Mouse (Mus musculus) hindbrain, embryonic 15.5 days (tissue): Measurements from ENCODE around the gene Ercc1. TPM values are rescaled to one million over a fixed set of nuclear protein-coding genes. Genes with fewer than 3 reads are reported as not detected.

Experiments used
- ATAC-seq: fragments of 200-750 bp; cut with Nextera tagmentation; 2 replicates; pipeline ENCODE4 v1.8.0; 2017; ENCODE audit warnings: low read depth, moderate number of reproducible peaks, moderate TSS enrichment; ENCODE audit not compliant: low FRiP score
- H3K27ac ChIP-seq: fragments of 300-500 bp; sonication (generic); replicated peaks from 2 replicates; pipeline ENCODE4 v1.5.1; 2015; ENCODE audit warnings: mild to moderate bottlenecking, inconsistent platforms
- H3K27me3 ChIP-seq: fragments of 300-500 bp; sonication (generic); 2 replicates; pipeline ENCODE4 v1.6.1; 2015; ENCODE audit warnings: control low read depth, inconsistent platforms
- H3K36me3 ChIP-seq: fragments of 300-500 bp; sonication (generic); 2 replicates; pipeline ENCODE4 v1.6.1; 2015; ENCODE audit warnings: control low read depth, inconsistent platforms
- H3K4me1 ChIP-seq: fragments of 300-500 bp; sonication (generic); replicated peaks from 2 replicates; pipeline ENCODE4 v1.6.1; 2015; ENCODE audit warnings: control low read depth, inconsistent platforms
- H3K4me2 ChIP-seq: fragments of 300-500 bp; sonication (generic); 2 replicates; pipeline ENCODE4 v1.6.1; 2015; ENCODE audit warnings: moderate library complexity, mild to moderate bottlenecking, inconsistent platforms
- H3K4me3 ChIP-seq: fragments of 300-500 bp; sonication (generic); 2 replicates; pipeline ENCODE4 v1.5.1; 2015; ENCODE audit warnings: mild to moderate bottlenecking, inconsistent platforms
- H3K9ac ChIP-seq: fragments of 300-500 bp; sonication (generic); 2 replicates; pipeline ENCODE4 v1.6.1; 2015; ENCODE audit warnings: inconsistent platforms
- H3K9me3 ChIP-seq: fragments of 300-500 bp; sonication (generic); 2 replicates; pipeline ENCODE4 v1.6.1; 2016; ENCODE audit warnings: control low read depth, inconsistent platforms
- WGBS: fragments of 180-500 bp; shearing (Covaris S2); methylation state at CpG from one replicate; pipeline ENCODE4 v1.1.7; 2015; 5-methylcytosine and 5-hydroxymethylcytosine counted together
- polyA plus RNA-seq: library from polyadenylated mRNA; unstranded; fragments of >200 nt; fragmentation: Nextera tagmentation; extraction: Ambion mirVana; gene quantifications from 2 replicates; pipeline ENCODE4 v1.2.1, GENCODE M21; 2015

The Ercc1 gene
- polyA plus RNA-seq, 1 experiment from 2014 or later, result 84.8 TPM

- peaks cover 53% of the 10 kb centered on the region for H3K27me3 ChIP-seq
- no peaks in the 10 kb centered on the region for H3K9me3 ChIP-seq
- H3K4me3 ChIP-seq, result peak overlapping the region; percentile 31
- H3K27ac ChIP-seq, result no peak overlapping the region
- H3K36me3 ChIP-seq, result no peaks in the 10 kb centered on the region
- H3K4me2 ChIP-seq, result peak overlapping the region; percentile 54
- H3K4me1 ChIP-seq, result peaks cover 57% of the 10 kb centered on the region
- peak overlapping the region; percentile 30 for H3K9ac ChIP-seq
- no peak for ATAC-seq
- WGBS, result 1% methylated on average over 47 of the region's 48 CpGs
Observed at GRCm38 (mm10) chr7:19304501-19305412, 39.8 kb upstream of the Ercc1 start.

- Histone ChIP-seq H3K4me1 (peaks cover 58% of the 10 kb centered on the region), H3K36me3 (no peaks in the 10 kb centered on the region), H3K4me3 (peak overlapping the region; percentile 31), H3K27ac (no peak overlapping the region), H3K9ac (no peak overlapping the region), H3K4me2 (peak overlapping the region; percentile 54), H3K27me3 (peaks cover 53% of the 10 kb centered on the region), H3K9me3 (no peaks in the 10 kb centered on the region)
- WGBS, result 11% methylated on average over 6 of the region's 6 CpGs
- no peak for ATAC-seq
Observed at GRCm38 (mm10) chr7:19305413-19305735, 39.2 kb upstream of the Ercc1 start.

DNA sequence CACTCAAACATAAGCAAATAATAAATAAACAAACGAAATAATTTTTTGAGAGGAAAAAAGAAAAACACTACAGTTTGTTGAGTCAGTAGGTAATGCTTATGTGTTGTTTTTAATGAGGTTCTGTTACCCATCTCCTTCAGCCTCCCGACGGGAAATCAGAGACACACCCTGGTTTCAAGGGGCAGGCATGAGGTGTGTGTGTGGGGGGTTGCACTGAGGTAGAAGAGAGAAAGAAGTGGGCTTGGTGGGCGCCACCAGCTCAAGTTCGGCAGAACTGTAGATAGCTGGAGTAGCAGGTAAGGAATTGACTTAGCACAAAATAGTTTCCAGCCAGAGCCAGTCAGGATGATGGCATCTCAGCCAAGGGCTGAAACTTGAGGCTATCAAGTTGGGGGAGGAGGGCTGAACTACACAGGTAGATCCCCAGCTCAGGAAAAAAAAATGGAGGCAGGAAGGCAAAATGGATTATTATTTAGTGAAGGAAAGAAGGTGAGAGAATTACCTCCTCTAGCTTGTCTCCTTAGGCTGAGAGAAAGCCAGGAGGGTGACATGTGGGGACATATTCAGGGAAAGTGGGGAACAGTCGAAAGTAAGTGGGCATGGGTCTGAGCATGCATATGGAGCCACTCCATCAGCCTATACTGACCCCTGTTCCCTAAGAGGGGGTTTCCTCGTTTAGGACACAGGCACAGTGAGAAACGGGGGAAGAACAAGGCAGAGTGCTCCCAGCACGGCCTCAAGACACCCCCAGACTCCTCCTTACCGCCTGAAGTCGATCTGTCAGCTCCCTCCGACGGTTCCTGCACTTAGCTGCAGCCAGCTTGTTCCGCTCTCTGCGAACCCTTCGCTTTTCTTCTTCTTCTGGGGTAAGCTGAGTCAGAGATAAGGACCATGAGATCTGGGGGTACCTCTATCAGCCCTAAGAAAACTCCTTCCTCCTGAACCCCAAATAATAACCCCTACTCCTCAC is 38.5 kb upstream of the Ercc1 start:
- Histone ChIP-seq H3K4me2 (no peak overlapping the region), H3K4me1 (peaks cover 61% of the 10 kb centered on the region), H3K9ac (no peak overlapping the region), H3K36me3 (no peaks in the 10 kb centered on the region), H3K4me3 (no peak overlapping the region), H3K27ac (no peak overlapping the region), H3K27me3 (peaks cover 53% of the 10 kb centered on the region), H3K9me3 (no peaks in the 10 kb centered on the region)
- WGBS, result 50% methylated on average over 16 of the region's 16 CpGs
- ATAC-seq, result no peak

GRCm38 (mm10) chr7:19306819-19307738 is 37.5 kb upstream of the Ercc1 start:
- H3K27me3 ChIP-seq, result peaks cover 58% of the 10 kb centered on the region
- H3K9me3 ChIP-seq, result no peaks in the 10 kb centered on the region
- H3K4me3 ChIP-seq, result 0 out of 2 replicates have a peak overlapping the region, but pooled peaks have one; percentile 57
- no peak overlapping the region for H3K9ac ChIP-seq
- no peak for ATAC-seq
- no peaks in the 10 kb centered on the region for H3K36me3 ChIP-seq
- H3K4me2 ChIP-seq, result peak overlapping the region; percentile 100
- H3K27ac ChIP-seq, result no peak overlapping the region
- WGBS, result 74% methylated on average over 25 of the region's 25 CpGs
- peaks cover 52% of the 10 kb centered on the region for H3K4me1 ChIP-seq

- peaks cover 48% of the 10 kb centered on the region for H3K4me1 ChIP-seq
- H3K4me2 ChIP-seq, result peak overlapping the region; percentile 100
- 3% methylated on average over 18 of the region's 18 CpGs for WGBS
- no peaks in the 10 kb centered on the region for H3K9me3 ChIP-seq
- H3K9ac ChIP-seq, result peak overlapping the region; percentile 63
- H3K27me3 ChIP-seq, result peaks cover 56% of the 10 kb centered on the region
- peak; percentile 47; the same call in 1 of the 2 replicates for ATAC-seq
- peak overlapping the region; percentile 82 for H3K27ac ChIP-seq
- H3K36me3 ChIP-seq, result no peaks in the 10 kb centered on the region
- H3K4me3 ChIP-seq, result peak overlapping the region; percentile 57
Observed at GRCm38 (mm10) chr7:19307739-19308453, 36.7 kb upstream of the Ercc1 start.

DNA sequence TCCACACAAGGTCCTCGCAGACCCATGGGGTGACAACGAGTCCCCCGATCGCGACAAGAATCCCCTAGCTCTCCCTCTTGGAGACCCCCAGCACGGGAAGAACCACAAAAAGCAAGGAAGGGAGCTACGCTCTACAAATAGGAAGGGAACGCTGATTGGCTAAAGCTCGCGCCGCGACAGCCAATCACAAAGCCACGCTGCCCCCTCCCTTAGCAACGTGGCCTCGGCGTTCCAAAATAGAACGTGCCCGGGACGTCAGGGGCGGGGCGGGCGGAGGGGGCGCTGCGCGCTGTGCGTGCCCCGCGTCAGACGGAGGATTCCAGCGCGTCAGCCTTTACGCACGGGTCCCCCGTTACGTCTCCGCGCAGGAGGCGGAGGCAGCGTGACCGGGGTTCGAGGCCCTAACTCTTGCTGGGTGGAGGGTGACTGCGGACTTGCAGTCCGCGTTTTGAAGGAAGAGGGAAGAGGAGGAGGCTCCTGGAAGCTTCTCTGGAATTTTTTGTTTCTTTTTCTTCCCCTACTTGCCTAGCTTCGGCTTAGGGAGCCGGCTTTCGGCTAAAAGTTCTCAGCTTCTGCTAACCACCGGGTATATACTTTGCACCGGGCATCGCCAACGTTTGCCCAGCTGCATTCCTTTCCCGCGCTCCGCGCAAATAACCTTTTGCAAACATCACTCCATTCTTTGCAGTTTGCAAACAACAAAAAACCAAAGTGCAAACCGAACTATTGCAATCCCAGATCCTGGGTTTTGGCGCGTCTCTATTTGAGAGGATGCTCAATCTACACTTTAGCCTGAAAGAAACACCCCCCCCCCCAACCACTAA is 35.9 kb upstream of the Ercc1 start:
- ATAC-seq, result peak; percentile 86
- under 1% methylated on average over 57 of the region's 58 CpGs for WGBS
- Histone ChIP-seq H3K27me3 (peaks cover 54% of the 10 kb centered on the region), H3K4me3 (peak overlapping the region; percentile 57), H3K4me2 (peak overlapping the region; percentile 100), H3K4me1 (peaks cover 46% of the 10 kb centered on the region), H3K9ac (peak overlapping the region; percentile 63), H3K27ac (peak overlapping the region; percentile 82), H3K36me3 (no peaks in the 10 kb centered on the region), H3K9me3 (no peaks in the 10 kb centered on the region)

DNA sequence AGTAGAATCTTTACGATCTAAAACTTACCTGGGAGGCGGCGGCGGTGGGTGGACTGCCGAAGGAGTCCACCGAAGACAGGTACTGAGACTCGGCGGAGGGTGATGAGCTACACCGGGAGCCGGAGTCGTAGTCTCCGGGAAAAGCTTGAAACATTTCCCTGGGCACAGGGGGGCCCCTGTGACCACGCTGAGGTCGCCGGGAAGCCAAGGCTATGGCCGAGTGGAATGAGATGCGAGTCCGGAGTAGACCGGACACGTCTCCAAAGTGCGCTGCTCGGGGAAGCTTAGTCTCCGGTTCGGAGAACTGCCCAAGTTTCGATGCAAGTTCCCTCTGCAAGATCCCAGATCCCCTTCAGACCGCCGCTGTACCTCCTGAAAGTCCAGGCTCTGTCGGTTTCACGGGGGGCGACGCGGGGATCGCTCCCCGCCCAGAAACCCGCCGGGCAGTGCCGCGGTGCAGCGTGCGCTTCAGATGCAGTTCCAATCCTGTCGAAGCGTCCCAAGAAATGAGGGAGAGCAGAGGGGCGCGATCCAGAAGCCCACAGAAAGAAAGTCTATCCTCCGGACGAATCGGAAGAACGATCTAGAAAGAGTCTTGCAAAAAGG is 35.2 kb upstream of the Ercc1 start:
- WGBS, result 2% methylated on average over 48 of the region's 48 CpGs
- no peaks in the 10 kb centered on the region for H3K36me3 ChIP-seq
- H3K27ac ChIP-seq, result no peak overlapping the region
- peak overlapping the region; percentile 57 for H3K4me3 ChIP-seq
- peak overlapping the region; percentile 100 for H3K4me2 ChIP-seq
- H3K4me1 ChIP-seq, result peaks cover 40% of the 10 kb centered on the region
- H3K9me3 ChIP-seq, result no peaks in the 10 kb centered on the region
- peaks cover 48% of the 10 kb centered on the region for H3K27me3 ChIP-seq
- H3K9ac ChIP-seq, result peak overlapping the region; percentile 33; the same call in 1 of the 2 replicates
- ATAC-seq, result no peak

DNA sequence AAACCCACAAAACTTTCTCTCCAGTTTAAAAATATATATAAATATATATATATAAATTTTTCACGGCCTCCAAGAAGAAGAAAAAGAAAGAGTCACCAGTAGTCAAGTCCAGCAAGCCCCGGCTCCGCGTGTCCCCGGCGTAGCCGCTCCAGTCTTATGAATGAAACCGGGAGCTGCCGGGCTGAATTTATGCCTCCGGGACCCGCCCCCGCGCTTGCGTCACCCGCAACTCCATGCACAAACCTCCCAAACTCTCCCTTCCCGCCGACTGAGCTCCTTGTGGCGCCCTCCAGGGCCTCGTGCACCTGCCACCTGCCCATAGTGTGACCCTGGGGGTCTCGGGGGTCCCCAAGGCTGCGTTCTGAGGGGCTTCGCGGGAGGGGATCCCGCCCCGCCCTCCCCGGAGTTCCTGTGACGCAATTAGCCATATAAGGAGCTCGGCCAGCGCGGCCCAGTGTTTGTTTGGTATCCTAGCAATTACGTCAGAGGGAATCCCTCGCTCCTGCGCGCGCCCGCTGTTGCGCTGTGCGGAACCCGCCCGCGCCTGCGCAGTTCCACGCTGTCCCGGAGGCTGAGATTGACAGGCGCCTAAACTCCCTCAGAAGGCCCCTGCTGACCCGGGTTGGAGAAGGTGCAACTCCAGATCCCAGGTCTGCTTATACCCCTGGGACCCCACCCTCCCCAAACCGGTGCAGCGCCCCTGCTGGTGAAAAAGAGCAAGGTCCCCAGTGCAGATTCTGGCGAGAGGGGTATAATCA is 34.5 kb upstream of the Ercc1 start, which contains the start of gene Fosb:
Fosb (minus strand) TSS at position 168 of the 758 bp plus-strand sequence.
- Histone ChIP-seq H3K4me2 (peak within 1 kb of the TSS; percentile 100), H3K36me3 (no peaks in the 10 kb centered on the region), H3K4me3 (peak within 1 kb of the TSS; percentile 57), H3K27me3 (peaks cover 43% of the 10 kb centered on the region), H3K4me1 (peaks cover 33% of the 10 kb centered on the region), H3K27ac (0 out of 2 replicates have a peak within 1 kb of the TSS, but pooled peaks have one; percentile 32), H3K9me3 (no peaks in the 10 kb centered on the region), H3K9ac (peak within 1 kb of the TSS; percentile 61)
- WGBS, result under 1% methylated on average over 48 of the region's 49 CpGs
- peak; percentile 87 for ATAC-seq

DNA sequence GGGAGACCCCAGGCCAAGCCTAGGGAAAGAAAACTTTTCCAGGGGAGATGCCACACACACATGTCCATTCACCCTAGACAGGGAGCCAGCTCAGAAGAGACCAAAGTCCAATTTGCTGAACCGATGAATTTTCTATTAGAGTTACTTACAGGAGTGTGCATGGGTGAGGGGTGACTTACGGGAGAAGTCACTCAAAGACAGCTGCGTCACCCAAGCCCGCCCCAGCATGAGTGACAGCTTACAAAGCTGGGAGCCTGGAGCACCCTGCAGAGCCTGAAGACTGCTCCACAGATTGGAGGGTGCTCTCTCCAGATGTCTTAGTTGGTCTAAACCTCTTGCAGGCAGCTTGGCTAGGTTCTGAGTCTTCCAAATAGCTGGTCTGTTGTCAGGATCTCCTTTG is 32.6 kb upstream of the Ercc1 start:
- Histone ChIP-seq H3K27me3 (peaks cover 24% of the 10 kb centered on the region; the same call in 1 of the 2 replicates), H3K4me1 (peaks cover 29% of the 10 kb centered on the region), H3K36me3 (no peaks in the 10 kb centered on the region), H3K9me3 (no peaks in the 10 kb centered on the region), H3K4me2 (no peak overlapping the region), H3K27ac (no peak overlapping the region), H3K9ac (no peak overlapping the region), H3K4me3 (no peak overlapping the region)
- 36% methylated on average over 4 of the region's 4 CpGs for WGBS
- ATAC-seq, result no peak
